Mouse (Mus musculus) forebrain, embryonic 16.5 days (tissue): ENCODE measurements around the gene Lpin2. TPM values are rescaled to one million over a fixed set of nuclear protein-coding genes. Genes with fewer than 3 reads are reported as not detected.

ENCODE experiments used
- ATAC-seq: fragments of 200-750 bp; cut with Nextera tagmentation; 2 replicates; pipeline ENCODE4 v1.8.0; 2017; ENCODE audit warnings: mild to moderate bottlenecking, moderate library complexity
- H3K27ac ChIP-seq: fragments of 300-500 bp; sonication (generic); 2 replicates; pipeline ENCODE4 v1.5.1; 2014; ENCODE audit warnings: low read length, control low read depth
- H3K27me3 ChIP-seq: fragments of 300-500 bp; sonication (generic); replicated peaks from 2 replicates; pipeline ENCODE4 v1.6.1; 2014; ENCODE audit warnings: low read length; ENCODE audit not compliant: control insufficient read depth, insufficient read depth
- H3K36me3 ChIP-seq: fragments of 300-500 bp; sonication (generic); 2 replicates; pipeline ENCODE4 v1.6.1; 2014; ENCODE audit not compliant: control insufficient read depth, insufficient read depth
- H3K4me1 ChIP-seq: fragments of 300-500 bp; sonication (generic); replicated peaks from 2 replicates; pipeline ENCODE4 v1.6.1; 2014; ENCODE audit warnings: low read length; ENCODE audit not compliant: control insufficient read depth, insufficient read depth
- H3K4me2 ChIP-seq: fragments of 300-500 bp; sonication (generic); 2 replicates; pipeline ENCODE4 v1.6.1; 2014; ENCODE audit warnings: mild to moderate bottlenecking, low read length, control low read depth
- H3K4me3 ChIP-seq: fragments of 300-500 bp; sonication (generic); replicated peaks from 2 replicates; pipeline ENCODE4 v1.5.1; 2014; ENCODE audit warnings: mild to moderate bottlenecking, low read length, control low read depth
- H3K9ac ChIP-seq: fragments of 300-500 bp; sonication (generic); replicated peaks from 2 replicates; pipeline ENCODE4 v1.6.1; 2014; ENCODE audit warnings: low read depth, low read length, control low read depth
- H3K9me3 ChIP-seq: fragments of 300-500 bp; sonication (generic); 2 replicates; pipeline ENCODE4 v1.6.1; 2016; ENCODE audit warnings: low read length; ENCODE audit not compliant: control insufficient read depth
- WGBS: fragments of 180-500 bp; shearing (Covaris S2); extraction: QIAGEN DNeasy Blood & Tissue Kit; methylation state at CpG from one replicate; pipeline ENCODE4 v1.1.7; 2014; 5-methylcytosine and 5-hydroxymethylcytosine counted together
- polyA plus RNA-seq: library from polyadenylated mRNA; unstranded; fragments of >200 nt; fragmentation: Nextera tagmentation; extraction: Ambion mirVana; gene quantifications from 2 replicates; pipeline ENCODE4 v1.2.1, GENCODE M21; 2015

Lpin2 gene
- polyA plus RNA-seq, 1 experiment from 2014 or later: 40.1 TPM

GRCm38 (mm10) chr17:71248963-71249362, 66.6 kb downstream of the Lpin2 start:
- Histone ChIP-seq H3K36me3 (peaks cover 16% of the 10 kb centered on the region), H3K4me1 (no peaks in the 10 kb centered on the region), H3K4me2 (no peak overlapping the region), H3K27ac (no peak overlapping the region), H3K9ac (no peak overlapping the region), H3K4me3 (no peak overlapping the region), H3K9me3 (no peaks in the 10 kb centered on the region), H3K27me3 (no peaks in the 10 kb centered on the region)
- WGBS: 86% methylated on average over 6 of the region's 6 CpGs
- no peak for ATAC-seq

GRCm38 (mm10) chr17:71250046-71250445, 67.7 kb downstream of the Lpin2 start:
- no peak overlapping the region for H3K4me3 ChIP-seq
- no peaks in the 10 kb centered on the region for H3K4me1 ChIP-seq
- no peak for ATAC-seq
- H3K36me3 ChIP-seq: peaks cover 15% of the 10 kb centered on the region
- H3K9ac ChIP-seq: no peak overlapping the region
- H3K9me3 ChIP-seq: no peaks in the 10 kb centered on the region
- no peak overlapping the region for H3K4me2 ChIP-seq
- no peaks in the 10 kb centered on the region for H3K27me3 ChIP-seq
- WGBS: 97% methylated on average over 2 of the region's 2 CpGs
- no peak overlapping the region for H3K27ac ChIP-seq

GRCm38 (mm10) chr17:71250819-71251600, 68.7 kb downstream of the Lpin2 start:
- no peak for ATAC-seq
- Histone ChIP-seq H3K9me3 (no peaks in the 10 kb centered on the region), H3K27ac (no peak overlapping the region), H3K4me2 (no peak overlapping the region), H3K4me3 (no peak overlapping the region), H3K36me3 (peaks cover 13% of the 10 kb centered on the region), H3K27me3 (no peaks in the 10 kb centered on the region), H3K9ac (no peak overlapping the region), H3K4me1 (no peaks in the 10 kb centered on the region)
- 84% methylated on average over 16 of the region's 16 CpGs for WGBS

- Histone ChIP-seq H3K27ac (no peak overlapping the region), H3K9ac (no peak overlapping the region), H3K36me3 (peaks cover 13% of the 10 kb centered on the region), H3K4me1 (no peaks in the 10 kb centered on the region), H3K9me3 (no peaks in the 10 kb centered on the region), H3K27me3 (no peaks in the 10 kb centered on the region), H3K4me3 (no peak overlapping the region), H3K4me2 (no peak overlapping the region)
- WGBS: 54% methylated on average over 6 of the region's 6 CpGs
- no peak; the same call in 1 of the 2 replicates for ATAC-seq
These were observed 69.2 kb downstream of the Lpin2 start for GRCm38 (mm10) chr17:71251601-71252001.

GRCm38 (mm10) chr17:71252101-71252500, 69.7 kb downstream of the Lpin2 start:
- no peak overlapping the region for H3K4me3 ChIP-seq
- WGBS: 86% methylated on average over 9 of the region's 9 CpGs
- no peak overlapping the region for H3K9ac ChIP-seq
- H3K9me3 ChIP-seq: no peaks in the 10 kb centered on the region
- no peak for ATAC-seq
- no peak overlapping the region for H3K27ac ChIP-seq
- H3K4me1 ChIP-seq: no peaks in the 10 kb centered on the region
- peaks cover 8% of the 10 kb centered on the region for H3K36me3 ChIP-seq
- H3K27me3 ChIP-seq: no peaks in the 10 kb centered on the region
- no peak overlapping the region for H3K4me2 ChIP-seq

GRCm38 (mm10) chr17:71253391-71253790, 71.0 kb downstream of the Lpin2 start:
- H3K9me3 ChIP-seq: no peaks in the 10 kb centered on the region
- WGBS: 94% methylated on average over 2 of the region's 2 CpGs
- no peak overlapping the region for H3K4me3 ChIP-seq
- H3K27me3 ChIP-seq: no peaks in the 10 kb centered on the region
- H3K27ac ChIP-seq: no peak overlapping the region
- no peak overlapping the region for H3K9ac ChIP-seq
- H3K4me1 ChIP-seq: no peaks in the 10 kb centered on the region
- ATAC-seq: no peak
- no peaks in the 10 kb centered on the region for H3K36me3 ChIP-seq
- H3K4me2 ChIP-seq: no peak overlapping the region

GRCm38 (mm10) chr17:71254106-71254505, 71.7 kb downstream of the Lpin2 start:
- H3K9ac ChIP-seq: no peak overlapping the region
- no peaks in the 10 kb centered on the region for H3K9me3 ChIP-seq
- H3K4me1 ChIP-seq: no peaks in the 10 kb centered on the region
- no peak overlapping the region for H3K4me3 ChIP-seq
- 82% methylated on average over 5 of the region's 5 CpGs for WGBS
- ATAC-seq: no peak
- H3K36me3 ChIP-seq: no peaks in the 10 kb centered on the region
- no peak overlapping the region for H3K4me2 ChIP-seq
- H3K27ac ChIP-seq: no peak overlapping the region
- H3K27me3 ChIP-seq: no peaks in the 10 kb centered on the region

GRCm38 (mm10) chr17:71254736-71255135, 72.4 kb downstream of the Lpin2 start:
- WGBS: 50% methylated on average over 6 of the region's 6 CpGs
- Histone ChIP-seq H3K27ac (no peak overlapping the region), H3K4me1 (no peaks in the 10 kb centered on the region), H3K9me3 (no peaks in the 10 kb centered on the region), H3K4me2 (no peak overlapping the region), H3K36me3 (no peaks in the 10 kb centered on the region), H3K4me3 (no peak overlapping the region), H3K27me3 (no peaks in the 10 kb centered on the region), H3K9ac (no peak overlapping the region)
- ATAC-seq: no peak

GRCm38 (mm10) chr17:71256068-71256615, 73.8 kb downstream of the Lpin2 start:
- ATAC-seq: no peak
- no peak overlapping the region for H3K9ac ChIP-seq
- 80% methylated on average over 14 of the region's 14 CpGs for WGBS
- H3K9me3 ChIP-seq: no peaks in the 10 kb centered on the region
- no peaks in the 10 kb centered on the region for H3K4me1 ChIP-seq
- H3K27me3 ChIP-seq: no peaks in the 10 kb centered on the region
- H3K4me2 ChIP-seq: no peak overlapping the region
- H3K36me3 ChIP-seq: no peaks in the 10 kb centered on the region
- no peak overlapping the region for H3K4me3 ChIP-seq
- no peak overlapping the region for H3K27ac ChIP-seq
